Mouse (Mus musculus) B cell, adult 62 days (primary cell): ENCODE results near the gene Zdhhc6. TPM values are rescaled to one million over a fixed set of nuclear protein-coding genes. Genes with fewer than 3 reads are reported as not detected.

Experiments
- total RNA-seq: library from RNA; stranded (reverse); gene quantifications from 4 replicates; pipeline ENCODE4 v1.2.4, GENCODE M21; 2023

The Zdhhc6 gene
- total RNA-seq, result 29.7 to 34.8 TPM (median 32.1 TPM) in 4 replicates

DNA sequence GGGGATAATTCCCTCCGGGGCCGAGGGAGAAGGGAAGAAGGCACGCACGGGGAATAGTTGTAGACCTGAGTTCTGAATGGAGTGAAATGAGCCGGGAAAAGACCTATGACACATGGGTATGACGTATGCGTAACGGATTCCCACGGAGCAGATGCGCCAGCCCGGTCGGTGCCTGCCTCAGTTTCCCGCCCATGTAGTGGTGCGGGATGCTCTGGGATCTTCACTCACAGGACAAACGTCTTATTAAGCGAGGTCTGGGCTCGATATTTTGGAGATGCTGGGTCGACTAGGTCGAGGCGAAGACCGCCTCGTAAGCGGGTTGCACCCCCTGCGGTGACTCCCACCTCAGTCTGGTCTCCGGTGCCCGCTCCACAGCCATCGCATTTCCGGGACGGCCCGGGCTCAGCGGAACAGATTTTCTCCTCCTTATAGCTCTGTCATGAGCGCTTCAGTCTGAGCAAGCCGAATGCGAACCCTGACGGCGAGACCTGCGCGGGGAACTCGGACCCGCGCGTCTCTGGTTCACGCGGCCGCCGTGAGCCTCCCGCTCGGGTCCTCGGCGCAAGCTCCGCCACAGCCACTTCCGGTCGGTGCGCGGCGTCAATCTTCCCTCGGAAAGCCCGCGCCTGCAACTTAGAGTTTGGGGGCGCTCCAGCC lies at the start of gene Zdhhc6:
Gene Zdhhc6 (minus strand): TSS at position 581 of the 657 bp plus-strand sequence.

DNA sequence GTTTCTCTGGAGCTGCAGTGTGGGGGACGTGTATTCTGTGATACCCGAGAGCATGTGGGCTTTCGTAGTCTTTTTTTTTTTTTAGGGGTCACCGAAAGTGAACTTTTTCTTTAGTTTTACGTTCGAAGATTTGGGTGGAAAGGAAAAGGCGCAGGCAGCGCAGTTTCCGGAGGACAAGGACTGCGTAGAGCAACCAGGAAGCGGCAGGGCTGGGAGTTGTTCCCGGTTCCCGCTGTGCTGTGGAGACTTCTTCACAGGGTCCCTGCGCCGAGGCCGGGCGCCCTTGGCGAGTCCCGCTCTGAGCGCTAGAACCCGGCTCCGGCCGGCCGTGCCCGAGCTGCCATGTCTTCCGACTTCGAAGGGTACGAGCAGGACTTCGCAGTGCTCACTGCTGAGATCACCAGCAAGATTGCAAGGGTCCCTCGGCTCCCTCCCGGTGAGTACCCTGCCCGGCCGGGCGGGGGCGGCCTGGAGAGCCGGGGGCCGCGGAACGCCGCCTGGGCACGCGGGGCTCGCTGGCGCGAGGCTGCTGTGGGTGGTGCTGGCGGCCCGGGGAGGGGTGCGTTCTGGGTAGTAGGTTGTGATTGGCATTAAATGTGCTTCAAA lies 380 bp upstream of the Zdhhc6 start, which contains the start of gene Vti1a:
Gene Vti1a (plus strand): TSS at position 187 of the 606 bp plus-strand sequence.

DNA sequence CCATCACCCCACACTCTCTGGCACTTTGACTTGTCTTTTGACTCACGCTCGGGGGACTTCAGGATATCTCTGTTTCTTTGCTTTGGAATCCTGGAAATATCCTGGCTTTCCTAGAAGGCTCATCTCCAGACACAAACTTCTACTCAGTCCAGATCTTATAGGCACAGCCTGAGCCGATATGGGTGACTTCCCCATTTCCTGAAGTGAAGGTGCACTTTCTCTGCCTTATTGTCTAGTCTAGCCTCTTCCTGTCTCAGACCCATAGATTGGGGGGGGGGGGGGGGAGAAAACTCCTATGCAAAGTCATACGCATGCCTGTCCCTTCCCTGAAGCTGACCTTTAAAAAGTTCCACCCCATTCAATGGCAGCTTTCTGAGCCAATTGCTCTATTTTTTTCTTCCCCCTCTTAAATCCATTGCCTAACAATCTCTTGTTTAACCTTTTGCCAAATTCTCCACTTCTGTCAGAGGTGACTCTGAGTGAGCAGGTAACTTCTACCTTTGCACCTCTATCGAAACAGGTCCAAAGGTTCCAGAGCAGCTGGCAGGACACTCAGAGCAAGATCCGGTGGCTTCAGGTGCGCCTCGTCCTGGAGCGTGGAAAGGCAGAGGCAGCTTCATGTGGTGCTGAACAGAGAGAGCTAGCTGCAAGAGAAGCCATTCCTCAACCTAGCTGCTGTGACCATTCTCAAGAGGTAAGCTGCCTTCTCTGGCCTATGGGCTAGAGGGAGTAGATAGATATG lies 64.3 kb downstream of the Zdhhc6 start, which contains the start of gene Acsl5:
Gene Acsl5 (plus strand): TSS at position 556 of the 742 bp plus-strand sequence.

DNA sequence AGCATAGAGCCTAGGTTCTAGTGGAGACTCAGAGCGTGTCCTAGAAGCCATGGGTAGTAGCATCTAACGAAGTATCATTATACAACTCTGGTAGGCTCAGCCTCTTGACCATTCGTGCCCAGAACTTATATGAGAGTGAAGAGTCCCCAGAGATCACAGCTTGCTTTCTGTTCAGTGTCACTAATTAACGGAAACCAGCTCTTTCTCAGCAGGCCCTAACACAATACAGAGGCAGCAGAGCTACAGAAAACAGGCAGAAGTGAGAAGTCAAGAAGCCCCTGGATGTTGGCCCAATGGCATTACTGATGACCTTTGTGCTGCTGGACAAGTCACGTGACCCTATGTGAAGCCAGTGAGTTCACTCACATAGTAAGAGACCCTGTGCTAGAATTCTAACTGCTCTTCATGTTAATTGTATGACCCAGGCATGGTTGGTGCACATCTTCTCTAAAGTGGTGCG lies 74.6 kb downstream of the Zdhhc6 start, which contains the start of gene Gucy2g:
Gene Gucy2g (minus strand): TSS at position 51 of the 460 bp plus-strand sequence.

Other genes with a start within 250 kb of the Zdhhc6 start
- 10.9 to 12.3 TPM (median 11.6 TPM) in 4 replicates for gene Gpam, start 188.8 kb downstream of the Zdhhc6 start, total RNA-seq
- not detected in 4 replicates for gene Tectb, start 135.3 kb downstream of the Zdhhc6 start, total RNA-seq
- gene Gucy2g, start 74.8 kb downstream of the Zdhhc6 start, total RNA-seq, result not detected in 4 replicates
- gene Acsl5, start 64.1 kb downstream of the Zdhhc6 start, total RNA-seq, result 35.9 to 40.6 TPM (median 38.0 TPM) in 4 replicates
- gene Vti1a, start 263 bp upstream of the Zdhhc6 start, total RNA-seq, result 40.4 to 52.5 TPM (median 46.3 TPM) in 4 replicates